Mouse (Mus musculus) c-Kit-positive CD71-positive TER-119-negative erythroid progenitor cells, embryonic 14.5 days (primary cell): ENCODE results near the gene Pimreg.
A peak's percentile ranks its signal among the peaks of the same experiment; 100 is the strongest.

Experiments
- DNase-seq: peaks from one replicate; pipeline ENCODE4 v3.0.0-alpha.2; 2013; ENCODE audit warnings: low read depth

Gene Pimreg

DNA sequence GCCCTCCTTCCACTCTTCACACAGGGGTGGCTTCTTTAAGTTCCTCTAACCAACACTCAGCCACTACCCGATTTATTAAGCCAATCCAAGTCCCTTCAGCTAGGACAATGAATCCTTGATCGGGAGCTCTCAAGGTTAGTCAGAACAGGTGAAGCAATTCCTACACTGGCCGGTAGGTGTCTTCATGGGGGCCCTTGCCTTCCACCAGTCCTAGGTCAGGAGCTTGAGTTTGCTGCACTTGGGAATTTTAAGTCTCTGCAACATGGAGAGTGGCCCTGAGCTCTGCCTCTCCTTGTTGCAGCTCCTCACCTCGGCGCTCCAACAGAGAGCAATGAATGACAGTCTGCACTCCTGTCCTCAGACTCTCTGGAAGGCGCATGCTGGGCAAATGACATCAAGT, 24.5 kb downstream of the Pimreg start:
- peak; percentile 11 for DNase-seq

DNA sequence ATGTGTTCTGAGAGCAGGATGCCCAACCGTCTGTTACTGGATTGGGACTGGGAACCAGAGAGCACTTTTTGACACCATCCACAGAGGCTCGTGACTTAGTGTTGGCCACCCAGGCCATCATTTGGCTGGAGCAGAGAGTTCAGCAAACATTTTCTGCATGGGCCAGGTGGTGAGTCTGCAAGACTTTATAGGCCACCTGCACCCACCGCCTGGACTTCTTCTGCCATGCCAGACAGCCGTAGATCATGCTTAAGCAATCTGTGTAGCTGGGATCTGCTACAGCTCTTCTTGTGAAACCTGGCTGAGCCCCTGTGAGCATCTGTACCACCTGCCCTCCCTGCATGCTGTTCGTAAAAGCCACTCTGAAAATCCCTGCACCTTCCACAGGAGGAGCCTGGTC, 25.5 kb downstream of the Pimreg start:
- no peak for DNase-seq

DNA sequence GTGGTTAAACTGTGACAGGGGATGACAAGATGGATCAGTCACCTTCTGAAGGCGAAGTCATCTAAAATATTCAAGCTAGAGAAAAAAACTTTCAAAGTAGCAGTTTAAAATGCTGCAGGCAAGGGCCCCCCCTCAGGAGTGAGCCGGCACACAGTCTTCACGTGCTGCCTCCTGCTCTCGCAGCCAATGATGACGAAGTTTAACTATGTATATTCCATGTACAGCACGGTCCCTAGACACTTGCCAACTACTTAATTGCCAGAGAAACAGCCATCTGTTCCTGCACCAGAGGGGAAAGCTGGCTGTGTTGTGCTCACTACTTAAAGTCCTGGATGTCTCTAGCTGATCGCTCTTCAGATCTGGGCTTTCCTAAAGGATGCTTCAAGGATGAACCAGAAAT, 26.2 kb downstream of the Pimreg start:
- no peak for DNase-seq

DNA sequence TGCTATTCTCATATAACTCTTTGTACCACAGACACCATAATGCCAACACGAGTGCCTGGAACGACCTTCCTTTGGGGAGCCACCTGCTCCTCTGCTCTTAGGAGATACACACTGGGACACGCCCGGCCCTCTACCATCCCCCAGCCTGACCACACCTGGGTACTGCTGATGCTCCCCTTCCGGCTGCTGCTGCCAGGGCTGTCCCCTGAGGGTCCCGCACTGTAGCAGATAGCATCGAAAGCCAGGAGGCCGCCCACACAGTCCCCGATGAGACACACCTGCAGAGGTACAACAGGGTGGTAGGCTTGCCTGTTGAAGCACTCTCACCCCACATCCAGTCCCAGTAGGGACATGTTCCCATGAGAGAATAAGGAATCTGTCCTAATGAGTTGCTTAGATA, 28.9 kb downstream of the Pimreg start:
- DNase-seq, result no peak

DNA sequence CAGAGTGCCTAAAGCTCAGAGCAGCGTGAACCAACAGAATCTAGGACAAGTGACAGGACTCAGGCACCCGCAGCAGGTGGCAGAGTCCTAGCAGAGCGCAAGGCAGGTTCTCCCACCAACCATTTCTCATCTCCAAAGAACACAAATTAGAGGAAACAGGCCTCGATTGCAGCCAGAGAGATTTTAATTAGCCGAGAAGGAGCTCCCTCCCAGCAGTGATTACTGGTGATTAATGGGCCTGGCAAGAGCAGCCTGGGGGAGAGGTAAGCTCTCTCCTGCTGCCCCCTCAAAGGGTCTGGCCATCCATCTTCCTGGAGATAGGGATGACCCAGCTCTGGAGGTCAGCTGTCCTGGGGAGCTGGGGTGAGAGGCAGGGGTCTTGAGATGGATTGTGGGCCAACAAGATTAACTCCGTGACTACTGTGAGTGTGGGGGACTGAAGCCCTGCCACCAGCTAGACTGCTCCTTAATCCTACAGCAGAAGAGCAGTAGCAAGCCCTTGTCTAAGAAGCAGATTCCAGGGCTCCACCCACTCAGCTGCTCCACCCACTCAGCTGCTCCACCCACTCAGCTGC, 30.6 kb downstream of the Pimreg start:
- DNase-seq, result no peak

DNA sequence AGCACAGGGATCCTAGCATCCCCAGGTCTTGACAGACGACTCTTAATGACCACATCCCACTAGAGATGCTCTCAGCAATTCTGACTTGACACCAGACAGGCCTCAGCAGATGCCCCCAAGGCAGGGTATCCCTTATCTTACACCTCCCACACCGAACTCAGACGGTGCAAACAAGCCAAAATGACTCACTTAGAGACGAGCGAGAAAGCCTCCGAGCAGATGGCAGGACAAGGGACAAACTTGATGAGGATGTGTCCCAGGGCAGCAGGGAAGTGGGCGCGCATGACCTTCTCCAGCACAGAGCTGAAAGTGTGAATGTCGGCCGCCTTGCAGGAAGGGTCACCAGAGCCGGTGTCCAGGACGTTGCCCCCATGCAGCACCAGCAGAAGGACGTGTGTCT, 32.4 kb downstream of the Pimreg start:
- no peak for DNase-seq

DNA sequence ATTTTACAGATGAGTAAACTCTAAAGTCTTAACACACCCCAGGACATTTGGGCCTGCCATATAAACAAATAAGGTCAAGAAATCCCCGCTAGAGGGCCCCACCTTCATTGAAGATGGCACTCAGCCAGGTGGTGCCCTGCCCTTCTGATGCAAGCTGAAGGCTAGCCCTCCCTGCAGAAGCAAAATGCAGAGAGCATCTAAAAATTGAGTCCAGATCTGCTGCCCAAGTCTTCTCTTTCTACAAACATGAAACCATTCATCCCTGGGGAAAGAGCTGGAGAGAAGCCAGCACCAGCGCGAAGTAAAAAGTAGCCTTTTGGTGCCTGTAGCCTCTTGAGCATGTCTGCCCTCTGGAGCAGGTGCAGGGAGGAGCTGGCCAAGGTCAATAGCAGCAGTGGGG, 36.2 kb downstream of the Pimreg start:
- DNase-seq, result no peak

DNA sequence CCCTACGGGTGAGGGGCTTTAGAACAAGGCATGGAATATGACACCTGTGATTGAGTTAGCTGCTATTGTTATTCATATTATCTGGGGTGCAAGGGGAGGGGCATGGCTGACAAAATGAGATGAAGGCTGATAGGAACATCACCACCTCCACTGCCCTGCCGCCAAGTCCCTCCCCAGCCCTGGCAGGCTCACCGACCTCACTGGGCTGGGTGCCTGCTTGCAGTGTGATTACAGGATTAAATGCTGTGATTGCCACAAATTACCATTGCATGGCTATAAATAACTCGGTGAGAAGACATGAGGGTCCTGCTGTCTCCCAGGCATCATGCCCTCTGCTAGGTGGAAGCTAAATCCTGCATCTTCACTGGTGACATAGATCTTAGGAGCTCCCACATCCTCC, 36.8 kb downstream of the Pimreg start:
- no peak for DNase-seq

DNA sequence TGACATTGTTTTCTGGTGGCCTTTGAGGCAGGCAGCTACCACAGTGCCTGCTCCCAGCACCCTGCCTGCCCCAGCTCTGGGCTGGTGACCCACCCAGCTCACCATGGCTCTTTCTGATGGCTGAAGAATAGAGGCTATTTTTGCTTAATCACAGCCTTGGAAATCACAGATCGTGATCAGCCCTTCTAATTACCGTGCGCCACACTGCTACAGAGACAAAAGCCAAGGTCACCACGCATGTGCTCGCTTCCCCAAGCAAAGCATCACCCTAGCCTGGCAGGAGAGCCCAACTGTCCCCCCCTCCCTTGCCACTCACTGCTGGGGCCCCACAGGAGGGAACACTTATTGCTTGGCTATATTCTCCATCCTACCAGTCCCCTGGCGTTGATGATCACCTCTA, 38.6 kb downstream of the Pimreg start:
- no peak for DNase-seq

DNA sequence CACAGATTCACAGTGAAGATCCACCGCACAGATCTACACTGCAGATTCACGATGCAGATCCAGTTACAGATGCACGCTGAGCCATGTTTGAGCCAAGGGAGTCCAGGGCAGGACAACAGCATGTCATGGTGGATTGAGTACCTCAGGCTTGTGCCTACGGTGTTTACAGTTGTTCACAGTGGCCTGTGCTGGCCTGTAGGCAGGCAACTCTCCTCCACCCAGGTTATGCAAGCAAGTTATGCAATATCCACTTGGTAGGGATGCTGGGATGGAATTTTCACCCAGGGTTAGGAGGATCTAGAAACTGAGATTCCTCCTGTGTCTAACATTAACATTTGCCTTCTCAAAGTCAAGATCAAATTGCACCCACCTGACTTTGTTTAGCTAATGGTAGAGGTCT, 40.8 kb downstream of the Pimreg start:
- no peak for DNase-seq

DNA sequence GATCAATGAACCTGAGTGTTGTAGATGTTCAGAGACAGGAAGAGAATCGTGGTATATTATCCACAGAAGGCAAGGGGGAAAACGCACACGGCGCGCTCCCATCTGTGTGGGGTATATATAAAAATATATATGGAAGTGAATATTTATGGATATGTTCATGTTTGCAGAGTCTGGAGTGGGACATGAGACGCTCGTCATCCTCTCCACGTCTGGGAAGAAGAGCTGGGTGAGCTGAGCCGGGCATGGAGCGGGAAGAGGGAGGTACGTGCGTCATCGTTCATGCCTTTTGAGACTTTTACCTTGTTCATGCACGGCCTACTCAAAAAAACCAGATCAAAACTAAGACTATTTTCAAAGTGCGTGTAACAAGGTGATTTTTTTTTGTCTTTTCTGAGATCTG, 42.5 kb downstream of the Pimreg start:
- DNase-seq, result no peak

DNA sequence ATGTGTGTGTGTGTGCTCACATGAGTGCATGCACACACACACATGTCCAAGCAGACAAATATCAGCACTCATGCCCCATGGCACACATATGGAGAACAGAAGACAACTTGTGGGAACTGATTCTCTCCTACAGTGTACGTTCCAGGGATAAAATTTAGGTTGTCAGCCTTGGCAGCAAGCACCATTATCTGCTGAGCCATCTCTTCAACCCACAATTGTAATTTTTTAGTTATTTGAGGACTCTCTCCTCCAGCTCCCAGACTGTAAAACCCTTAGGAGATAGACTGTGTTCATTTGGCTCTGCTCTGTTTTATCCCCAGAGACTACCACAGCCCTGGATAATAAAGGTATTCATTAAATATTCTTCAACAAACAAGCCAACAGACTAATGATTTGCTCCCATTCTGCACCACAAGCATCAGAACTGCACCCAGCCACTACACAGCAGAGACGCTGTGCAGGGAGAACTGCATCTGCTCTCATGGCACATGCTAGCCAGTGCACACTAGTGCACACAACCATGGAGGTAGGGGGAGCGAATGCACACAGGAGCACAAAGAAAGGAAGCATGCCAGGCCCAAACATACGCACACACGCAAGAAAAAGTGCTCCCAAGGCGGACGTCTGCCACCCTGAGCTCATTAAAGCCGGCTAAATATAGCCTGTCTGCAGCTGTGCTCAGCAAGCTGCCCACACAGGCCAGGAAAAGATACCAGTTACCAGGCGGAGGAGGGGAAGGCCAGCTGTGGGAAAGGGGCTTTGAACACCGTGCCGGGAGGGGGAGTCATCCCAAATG, 44.6 kb downstream of the Pimreg start:
- DNase-seq, result no peak

DNA sequence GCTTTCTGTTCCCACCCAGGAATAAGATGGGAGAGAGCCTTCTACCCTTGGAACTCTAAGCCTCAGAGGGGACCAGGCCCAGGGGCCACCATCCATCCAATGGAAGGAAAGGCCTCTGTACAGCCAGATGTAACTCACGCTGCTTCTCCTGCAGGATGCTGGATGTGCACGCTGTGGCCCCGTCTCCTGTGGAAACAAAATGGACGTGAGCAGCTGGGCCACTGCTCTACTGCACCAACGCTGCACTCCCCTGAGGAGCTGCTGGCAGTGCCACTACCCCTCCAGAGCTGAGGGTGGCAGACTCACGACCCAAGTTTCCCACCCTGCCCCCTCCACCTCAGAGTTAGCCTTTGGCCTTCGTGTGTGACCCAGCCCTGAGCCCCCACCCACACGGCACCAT, 50.6 kb downstream of the Pimreg start:
- no peak for DNase-seq

DNA sequence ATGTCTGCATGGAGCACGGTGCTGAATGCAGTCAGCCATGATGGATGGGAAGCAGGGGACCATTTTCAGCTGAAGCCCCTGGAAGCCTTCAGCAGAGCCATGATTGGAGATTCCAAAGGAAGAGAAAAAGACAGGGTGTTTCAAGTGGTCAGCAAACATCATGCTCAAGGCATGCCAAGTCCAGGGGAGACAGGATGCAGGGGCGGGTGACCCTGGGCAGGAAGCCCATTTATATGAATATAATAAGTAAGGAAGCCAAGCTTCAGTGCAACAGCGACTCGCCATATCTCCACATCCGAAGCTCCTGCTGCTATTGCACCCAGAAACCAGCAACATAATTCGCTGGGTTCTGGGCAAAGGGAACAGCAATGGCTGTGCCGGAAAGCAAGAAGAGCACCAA, 52.6 kb downstream of the Pimreg start:
- DNase-seq, result no peak

DNA sequence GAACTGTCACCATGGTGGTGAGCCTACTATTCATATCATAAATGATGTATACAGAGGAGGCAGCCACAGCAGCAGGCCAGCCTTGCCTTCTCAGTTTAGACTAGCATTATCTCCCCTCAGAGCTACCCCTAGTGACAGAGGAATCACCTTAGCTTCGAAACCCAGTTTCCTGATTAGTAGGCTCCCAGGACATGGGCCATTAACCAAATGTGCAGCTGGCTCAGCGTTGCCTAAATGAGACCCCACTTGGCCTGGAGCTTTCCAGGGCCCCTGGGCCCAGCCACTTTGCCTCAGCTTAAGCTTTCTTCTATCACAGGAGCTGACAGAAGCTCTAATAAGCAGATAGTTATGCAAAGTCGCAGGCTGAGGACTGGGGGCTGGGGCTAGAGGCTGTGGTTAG, 54.2 kb downstream of the Pimreg start:
- no peak for DNase-seq
